Mouse (Mus musculus) intestine, embryonic 15.5 days (tissue): ENCODE data around the gene Casc3. TPM values are rescaled to one million over a fixed set of nuclear protein-coding genes. Genes with fewer than 3 reads are reported as not detected.
A peak's percentile ranks its signal among the peaks of the same experiment; 100 is the strongest.

Experiments
- ATAC-seq: fragments of 200-750 bp; cut with Nextera tagmentation; 2 replicates; pipeline ENCODE4 v1.8.0; 2017; ENCODE audit warnings: moderate TSS enrichment, moderate library complexity
- H3K27ac ChIP-seq: fragments of 300-500 bp; sonication (generic); 2 replicates; pipeline ENCODE4 v1.5.1; 2015; ENCODE audit warnings: mild to moderate bottlenecking, inconsistent platforms
- H3K27me3 ChIP-seq: fragments of 300-500 bp; sonication (generic); replicated peaks from 2 replicates; pipeline ENCODE4 v1.6.1; 2015; ENCODE audit warnings: inconsistent platforms
- H3K36me3 ChIP-seq: fragments of 300-500 bp; sonication (generic); 2 replicates; pipeline ENCODE4 v1.6.1; 2015; ENCODE audit warnings: inconsistent platforms
- H3K4me1 ChIP-seq: fragments of 300-500 bp; sonication (generic); replicated peaks from 2 replicates; pipeline ENCODE4 v1.6.1; 2015; ENCODE audit warnings: inconsistent platforms
- H3K4me2 ChIP-seq: fragments of 300-500 bp; sonication (generic); replicated peaks from 2 replicates; pipeline ENCODE4 v1.6.1; 2015; ENCODE audit warnings: mild to moderate bottlenecking, inconsistent platforms
- H3K4me3 ChIP-seq: fragments of 300-500 bp; sonication (generic); replicated peaks from 2 replicates; pipeline ENCODE4 v1.5.1; 2015; ENCODE audit warnings: inconsistent platforms
- H3K9ac ChIP-seq: fragments of 300-500 bp; sonication (generic); 2 replicates; pipeline ENCODE4 v1.6.1; 2015; ENCODE audit warnings: inconsistent platforms
- H3K9me3 ChIP-seq: fragments of 300-500 bp; sonication (generic); 2 replicates; pipeline ENCODE4 v1.6.1; 2016; ENCODE audit warnings: inconsistent platforms
- WGBS: fragments of 180-500 bp; shearing (Covaris S2); methylation state at CpG from one replicate; pipeline ENCODE4 v1.1.7; 2015; 5-methylcytosine and 5-hydroxymethylcytosine counted together
- polyA plus RNA-seq: library from polyadenylated mRNA; unstranded; fragments of >200 nt; fragmentation: Nextera tagmentation; extraction: Ambion mirVana; gene quantifications from 2 replicates; pipeline ENCODE4 v1.2.1, GENCODE M21; 2015

Gene Casc3
- polyA plus RNA-seq, 1 experiment from 2014 or later, result 29.8 TPM

GRCm38 (mm10) chr11:98767713-98768112 lies 37.0 kb upstream of the Casc3 start:
- Histone ChIP-seq H3K4me2 (peak overlapping the region; percentile 48), H3K27me3 (no peaks in the 10 kb centered on the region), H3K4me3 (peak overlapping the region; percentile 12; the same call in 1 of the 2 replicates), H3K36me3 (peaks cover 43% of the 10 kb centered on the region), H3K9me3 (no peaks in the 10 kb centered on the region), H3K9ac (peak overlapping the region; percentile 37; the same call in 1 of the 2 replicates), H3K27ac (peak overlapping the region; percentile 70), H3K4me1 (peaks cover 57% of the 10 kb centered on the region)
- 18% methylated on average over 4 of the region's 4 CpGs for WGBS
- no peak for ATAC-seq

GRCm38 (mm10) chr11:98768127-98769006 lies 36.3 kb upstream of the Casc3 start:
- H3K36me3 ChIP-seq, result peaks cover 39% of the 10 kb centered on the region
- peak; percentile 23 for ATAC-seq
- H3K9me3 ChIP-seq, result no peaks in the 10 kb centered on the region
- peaks cover 58% of the 10 kb centered on the region for H3K4me1 ChIP-seq
- peak overlapping the region; percentile 12 for H3K4me3 ChIP-seq
- WGBS, result 24% methylated on average over 39 of the region's 39 CpGs
- peak overlapping the region; percentile 37 for H3K9ac ChIP-seq
- peak overlapping the region; percentile 48 for H3K4me2 ChIP-seq
- no peaks in the 10 kb centered on the region for H3K27me3 ChIP-seq
- peak overlapping the region; percentile 70 for H3K27ac ChIP-seq

- Histone ChIP-seq H3K4me1 (peaks cover 65% of the 10 kb centered on the region), H3K36me3 (peaks cover 30% of the 10 kb centered on the region), H3K4me2 (no peak overlapping the region), H3K27me3 (no peaks in the 10 kb centered on the region), H3K9me3 (no peaks in the 10 kb centered on the region), H3K9ac (no peak overlapping the region), H3K4me3 (no peak overlapping the region), H3K27ac (no peak overlapping the region)
- no peak for ATAC-seq
- WGBS, result 81% methylated on average over 25 of the region's 25 CpGs
Measured at GRCm38 (mm10) chr11:98769007-98769954, 35.4 kb upstream of the Casc3 start.

GRCm38 (mm10) chr11:98770096-98770975 lies 34.4 kb upstream of the Casc3 start:
- no peaks in the 10 kb centered on the region for H3K27me3 ChIP-seq
- ATAC-seq, result no peak
- no peaks in the 10 kb centered on the region for H3K9me3 ChIP-seq
- peaks cover 21% of the 10 kb centered on the region for H3K36me3 ChIP-seq
- no peak overlapping the region for H3K4me3 ChIP-seq
- no peak overlapping the region for H3K27ac ChIP-seq
- H3K4me2 ChIP-seq, result no peak overlapping the region
- WGBS, result 89% methylated on average over 26 of the region's 26 CpGs
- H3K4me1 ChIP-seq, result peaks cover 72% of the 10 kb centered on the region
- H3K9ac ChIP-seq, result no peak overlapping the region

- no peaks in the 10 kb centered on the region for H3K27me3 ChIP-seq
- no peak for ATAC-seq
- no peak overlapping the region for H3K9ac ChIP-seq
- H3K4me3 ChIP-seq, result no peak overlapping the region
- peaks cover 21% of the 10 kb centered on the region for H3K36me3 ChIP-seq
- H3K27ac ChIP-seq, result no peak overlapping the region
- 94% methylated on average over 18 of the region's 18 CpGs for WGBS
- H3K9me3 ChIP-seq, result no peaks in the 10 kb centered on the region
- no peak overlapping the region for H3K4me2 ChIP-seq
- peaks cover 72% of the 10 kb centered on the region for H3K4me1 ChIP-seq
Measured at GRCm38 (mm10) chr11:98771131-98771530, 33.6 kb upstream of the Casc3 start.

- Histone ChIP-seq H3K9ac (no peak overlapping the region), H3K4me2 (no peak overlapping the region), H3K4me3 (no peak overlapping the region), H3K36me3 (peaks cover 21% of the 10 kb centered on the region), H3K9me3 (no peaks in the 10 kb centered on the region), H3K27ac (peak overlapping the region; percentile 52; the same call in 1 of the 2 replicates), H3K27me3 (no peaks in the 10 kb centered on the region), H3K4me1 (peaks cover 74% of the 10 kb centered on the region)
- 86% methylated on average over 11 of the region's 11 CpGs for WGBS
- no peak for ATAC-seq
Measured at GRCm38 (mm10) chr11:98771844-98772525, 32.7 kb upstream of the Casc3 start.

GRCm38 (mm10) chr11:98772667-98773171 lies 32.0 kb upstream of the Casc3 start:
- ATAC-seq, result no peak; the same call in 1 of the 2 replicates
- H3K4me3 ChIP-seq, result no peak overlapping the region
- no peaks in the 10 kb centered on the region for H3K9me3 ChIP-seq
- no peak overlapping the region for H3K9ac ChIP-seq
- H3K27ac ChIP-seq, result peak overlapping the region; percentile 52
- no peaks in the 10 kb centered on the region for H3K27me3 ChIP-seq
- WGBS, result 49% methylated on average over 8 of the region's 8 CpGs
- peaks cover 73% of the 10 kb centered on the region for H3K4me1 ChIP-seq
- H3K4me2 ChIP-seq, result 0 out of 2 replicates have a peak overlapping the region, but pooled peaks have one; percentile 12
- peaks cover 21% of the 10 kb centered on the region for H3K36me3 ChIP-seq

GRCm38 (mm10) chr11:98773635-98774295 lies 30.9 kb upstream of the Casc3 start:
- Histone ChIP-seq H3K9ac (peak overlapping the region; percentile 43; the same call in 1 of the 2 replicates), H3K9me3 (no peaks in the 10 kb centered on the region), H3K4me3 (peak overlapping the region; percentile 32), H3K27me3 (no peaks in the 10 kb centered on the region), H3K27ac (peak overlapping the region; percentile 14; the same call in 1 of the 2 replicates), H3K4me2 (peak overlapping the region; percentile 76), H3K4me1 (peaks cover 65% of the 10 kb centered on the region), H3K36me3 (peaks cover 21% of the 10 kb centered on the region)
- WGBS, result under 1% methylated on average over 37 of the region's 37 CpGs
- peak; percentile 84 for ATAC-seq

GRCm38 (mm10) chr11:98774582-98775347 lies 29.9 kb upstream of the Casc3 start, which contains the start of gene Nr1d1:
Gene Nr1d1 (minus strand): TSS chr11:98775333.
- peak within 1 kb of the TSS; percentile 43 for H3K9ac ChIP-seq
- H3K36me3 ChIP-seq, result peaks cover 14% of the 10 kb centered on the region
- peak; percentile 8 for ATAC-seq
- H3K4me1 ChIP-seq, result peaks cover 56% of the 10 kb centered on the region
- no peaks in the 10 kb centered on the region for H3K9me3 ChIP-seq
- WGBS, result 1% methylated on average over 22 of the region's 22 CpGs
- H3K4me2 ChIP-seq, result peak within 1 kb of the TSS; percentile 76
- no peaks in the 10 kb centered on the region for H3K27me3 ChIP-seq
- peak within 1 kb of the TSS; percentile 32 for H3K4me3 ChIP-seq
- peak within 1 kb of the TSS; percentile 84 for H3K27ac ChIP-seq
